Mouse (Mus musculus): Measurements from ENCODE around the gene Map6d1.

GRCm38 (mm10) chr16:20227504-20227903 lies 13.7 kb downstream of the Map6d1 start:
- no peak for TF ChIP-seq POLR2A (IDR thresholded peaks at IDR 0.05; ENCODE audit: insufficient read depth, low read length)
- TF ChIP-seq CTCF (IDR thresholded peaks at IDR 0.05; ENCODE audit: low read depth, low read length): peak; percentile 12
- TF ChIP-seq EP300 (IDR thresholded peaks at IDR 0.05; ENCODE audit: insufficient read depth, low read depth, low read length): no peak

Data from ES-Bruce4 (cell line).